Mouse (Mus musculus) hindbrain, embryonic 11.5 days (tissue): ENCODE results near the gene Grid1. TPM values are rescaled to one million over a fixed set of nuclear protein-coding genes. Genes with fewer than 3 reads are reported as not detected.

ENCODE experiments used
- ATAC-seq: fragments of 200-750 bp; cut with Nextera tagmentation; 2 replicates; pipeline ENCODE4 v1.8.0; 2017; ENCODE audit warnings: mild to moderate bottlenecking, moderate TSS enrichment, moderate library complexity; ENCODE audit not compliant: low FRiP score
- DNase-seq: peaks from one replicate; pipeline ENCODE4 v3.0.0-alpha.2; 2015; ENCODE audit warnings: low spot score
- H3K27ac ChIP-seq: fragments of 300-500 bp; sonication (generic); 2 replicates; pipeline ENCODE4 v1.5.1; 2014; ENCODE audit warnings: mild to moderate bottlenecking, low read depth, low read length
- H3K27me3 ChIP-seq: fragments of 300-500 bp; sonication (generic); 2 replicates; pipeline ENCODE4 v1.6.1; 2014; ENCODE audit warnings: mild to moderate bottlenecking, low read length, moderate library complexity, mixed read lengths; ENCODE audit not compliant: control insufficient read depth, insufficient read depth
- H3K36me3 ChIP-seq: fragments of 300-500 bp; sonication (generic); 2 replicates; pipeline ENCODE4 v1.6.1; 2014; ENCODE audit warnings: mild to moderate bottlenecking, low read length, moderate library complexity, mixed read lengths; ENCODE audit not compliant: control insufficient read depth, insufficient read depth
- H3K4me1 ChIP-seq: fragments of 300-500 bp; sonication (generic); replicated peaks from 2 replicates; pipeline ENCODE4 v1.6.1; 2014; ENCODE audit warnings: low read length, mixed read lengths; ENCODE audit not compliant: control insufficient read depth, insufficient read depth
- H3K4me2 ChIP-seq: fragments of 300-500 bp; sonication (generic); replicated peaks from 2 replicates; pipeline ENCODE4 v1.6.1; 2014; ENCODE audit warnings: mild to moderate bottlenecking, low read depth, low read length
- H3K4me3 ChIP-seq: fragments of 300-500 bp; sonication (generic); 2 replicates; pipeline ENCODE4 v1.5.1; 2014; ENCODE audit warnings: low read depth, low read length
- H3K9ac ChIP-seq: fragments of 300-500 bp; sonication (generic); 2 replicates; pipeline ENCODE4 v1.6.1; 2014; ENCODE audit warnings: low read depth, low read length
- H3K9me3 ChIP-seq: fragments of 300-500 bp; sonication (generic); 2 replicates; pipeline ENCODE4 v1.6.1; 2016; ENCODE audit warnings: low read length; ENCODE audit not compliant: control insufficient read depth
- WGBS: fragments of 180-500 bp; shearing (Covaris S2); extraction: QIAGEN DNeasy Blood & Tissue Kit; methylation state at CpG from one replicate; pipeline ENCODE4 v1.1.7; 2014; 5-methylcytosine and 5-hydroxymethylcytosine counted together
- polyA plus RNA-seq: library from polyadenylated mRNA; unstranded; fragments of >200 nt; fragmentation: Nextera tagmentation; extraction: Ambion mirVana; gene quantifications from 2 replicates; pipeline ENCODE4 v1.2.1, GENCODE M21; 2014

Grid1 gene
- polyA plus RNA-seq, 1 experiment from 2014 or later: 0.54 TPM

DNA sequence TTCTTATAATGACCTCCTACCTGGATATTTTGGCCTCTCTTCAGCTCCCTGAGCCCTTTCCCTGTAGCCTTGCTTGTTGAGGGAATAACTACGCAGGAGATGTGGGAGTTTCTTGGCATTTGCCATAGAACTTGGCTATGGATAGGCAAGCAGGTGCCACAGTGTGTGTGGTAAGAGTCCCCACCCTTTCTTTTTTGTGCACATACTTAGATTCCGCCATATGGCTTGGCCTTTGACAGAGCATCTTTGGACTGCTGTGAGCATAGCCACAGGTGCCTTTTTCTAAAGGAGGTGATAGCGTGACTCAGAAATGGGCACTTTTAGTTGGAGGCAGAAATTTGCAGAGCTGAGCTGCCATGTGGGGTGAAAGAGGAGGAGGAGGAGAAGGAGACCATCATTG, 64.7 kb downstream of the Grid1 start:
- 0 out of 2 replicates have a peak, but pooled peaks cover 2% of the 10 kb centered on the region for H3K4me1 ChIP-seq
- WGBS: 90% methylated on average over 3 of the region's 3 CpGs
- ATAC-seq: no peak
- H3K27me3 ChIP-seq: peaks cover 2% of the 10 kb centered on the region; the same call in 1 of the 2 replicates
- H3K4me2 ChIP-seq: no peak overlapping the region
- no peak for DNase-seq
- H3K36me3 ChIP-seq: no peaks in the 10 kb centered on the region
- no peak overlapping the region for H3K4me3 ChIP-seq
- H3K9ac ChIP-seq: no peak overlapping the region
- no peaks in the 10 kb centered on the region for H3K9me3 ChIP-seq
- no peak overlapping the region for H3K27ac ChIP-seq

DNA sequence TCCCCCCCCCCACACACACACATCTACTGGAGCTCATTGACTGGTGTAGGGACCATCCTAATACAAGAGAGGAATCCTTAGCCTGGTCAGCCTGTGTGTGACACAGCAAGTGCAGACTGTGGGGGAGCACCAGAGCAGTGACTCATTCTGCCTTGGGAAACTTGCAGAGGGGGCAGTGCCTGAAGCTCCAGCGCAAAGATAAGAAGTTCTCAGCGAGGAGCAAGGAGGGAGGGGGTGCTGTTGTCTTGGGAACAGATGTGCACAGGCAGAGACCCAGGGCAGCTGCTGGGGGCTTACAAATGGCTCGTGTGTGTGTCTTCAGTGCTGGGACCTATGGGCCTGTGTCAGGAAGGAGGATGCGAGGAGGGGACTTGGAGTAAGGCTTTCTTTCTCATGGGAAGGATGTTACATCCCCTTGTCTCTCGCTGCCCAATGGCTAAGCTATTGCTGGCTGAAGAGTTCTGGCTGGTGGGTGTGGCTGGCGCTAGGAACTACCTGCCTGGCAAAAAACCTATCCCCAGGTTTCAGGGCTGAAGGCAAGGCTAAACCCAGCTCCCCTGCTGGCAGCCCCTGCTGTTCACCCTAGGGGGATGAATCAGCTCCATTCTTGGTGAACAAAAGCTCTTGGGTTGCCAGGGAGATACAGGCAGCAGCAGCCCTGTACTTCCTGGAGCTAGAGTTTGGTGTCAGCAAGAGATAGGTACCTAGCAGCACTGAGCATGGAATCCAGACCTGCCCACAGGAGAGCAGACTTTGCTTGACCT, 72.0 kb downstream of the Grid1 start:
- Histone ChIP-seq H3K27ac (no peak overlapping the region), H3K36me3 (no peaks in the 10 kb centered on the region), H3K9me3 (no peaks in the 10 kb centered on the region), H3K4me1 (peaks cover 4% of the 10 kb centered on the region; the same call in 1 of the 2 replicates), H3K4me3 (no peak overlapping the region), H3K9ac (no peak overlapping the region), H3K27me3 (no peaks in the 10 kb centered on the region), H3K4me2 (no peak overlapping the region)
- DNase-seq (no peak), ATAC-seq (no peak)
- WGBS: 12% methylated on average over 6 of the region's 6 CpGs

DNA sequence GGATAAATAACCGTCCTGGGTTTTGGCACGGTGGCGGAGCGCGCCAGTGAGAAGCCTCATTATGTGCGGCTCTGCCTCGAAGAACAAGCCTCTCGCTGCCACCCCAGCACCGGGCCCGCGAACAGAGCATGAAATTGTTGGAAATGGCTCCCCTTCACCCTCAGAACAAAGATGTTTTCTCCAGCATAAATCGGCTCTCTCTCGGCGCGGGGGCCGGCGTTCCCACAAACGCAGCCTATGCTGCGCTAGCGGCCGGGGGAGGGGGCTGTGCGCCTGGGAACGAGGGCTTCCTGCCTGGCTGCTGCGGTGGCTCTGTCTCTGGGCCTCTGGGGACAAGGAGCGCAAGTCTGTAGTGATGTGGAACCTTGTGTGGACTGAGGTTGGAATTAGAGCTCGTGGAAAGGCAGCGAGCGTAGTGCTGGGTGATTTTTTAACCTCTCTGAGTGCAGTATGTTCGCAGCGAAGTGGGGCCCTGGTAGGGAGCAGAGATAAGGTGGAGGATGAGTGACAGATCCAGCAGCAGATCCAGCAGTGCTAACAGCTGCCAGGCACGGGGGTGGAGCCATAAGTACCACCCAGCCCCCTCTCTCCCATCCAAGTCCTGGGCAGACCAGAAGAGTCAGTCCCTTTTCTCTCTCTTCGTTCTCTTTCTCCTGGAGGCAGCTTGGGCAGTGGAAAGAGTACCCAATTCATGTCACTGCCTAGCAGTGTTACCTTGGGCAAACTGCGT, 76.5 kb downstream of the Grid1 start:
- ATAC-seq: peak; percentile 79

DNA sequence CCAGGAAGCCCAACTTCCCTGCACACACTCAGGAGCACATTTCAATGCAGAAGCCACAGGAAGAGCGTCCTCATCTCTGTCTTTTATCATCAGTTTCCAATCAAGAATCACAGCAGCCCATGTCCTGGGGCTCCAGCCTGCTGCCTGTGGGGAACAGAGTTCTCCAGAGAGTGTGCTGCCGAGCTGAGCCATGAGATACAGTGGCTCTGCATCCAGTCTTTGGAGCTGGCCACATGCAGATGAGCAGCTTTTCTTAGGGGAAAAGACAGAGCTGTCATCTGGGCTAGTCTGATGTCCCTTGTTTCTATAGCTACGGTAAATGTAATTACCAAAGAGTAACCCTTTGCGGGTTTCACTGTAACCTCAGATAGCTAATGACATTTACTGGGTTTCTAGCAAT, 83.9 kb downstream of the Grid1 start:
- WGBS: 45% methylated on average over 4 of the region's 4 CpGs
- Histone ChIP-seq H3K36me3 (no peaks in the 10 kb centered on the region), H3K4me1 (no peaks in the 10 kb centered on the region), H3K9me3 (no peaks in the 10 kb centered on the region), H3K4me3 (no peak overlapping the region), H3K27ac (no peak overlapping the region; the same call in 1 of the 2 replicates), H3K27me3 (no peaks in the 10 kb centered on the region), H3K4me2 (no peak overlapping the region), H3K9ac (no peak overlapping the region)
- DNase-seq (no peak), ATAC-seq (peak; percentile 51; the same call in 1 of the 2 replicates)

More for the DNA sequence above, 76.5 kb downstream of the Grid1 start:
- no peaks in the 10 kb centered on the region for H3K36me3 ChIP-seq
- H3K9ac ChIP-seq: peak overlapping the region; percentile 66
- WGBS: 4% methylated on average over 33 of the region's 33 CpGs
- H3K9me3 ChIP-seq: no peaks in the 10 kb centered on the region
- peak; percentile 78 for DNase-seq
- no peaks in the 10 kb centered on the region for H3K27me3 ChIP-seq
- peak overlapping the region; percentile 55 for H3K4me2 ChIP-seq
- H3K4me3 ChIP-seq: peak overlapping the region; percentile 29
- peaks cover 4% of the 10 kb centered on the region; the same call in 1 of the 2 replicates for H3K4me1 ChIP-seq
- peak overlapping the region; percentile 47; the same call in 1 of the 2 replicates for H3K27ac ChIP-seq

DNA sequence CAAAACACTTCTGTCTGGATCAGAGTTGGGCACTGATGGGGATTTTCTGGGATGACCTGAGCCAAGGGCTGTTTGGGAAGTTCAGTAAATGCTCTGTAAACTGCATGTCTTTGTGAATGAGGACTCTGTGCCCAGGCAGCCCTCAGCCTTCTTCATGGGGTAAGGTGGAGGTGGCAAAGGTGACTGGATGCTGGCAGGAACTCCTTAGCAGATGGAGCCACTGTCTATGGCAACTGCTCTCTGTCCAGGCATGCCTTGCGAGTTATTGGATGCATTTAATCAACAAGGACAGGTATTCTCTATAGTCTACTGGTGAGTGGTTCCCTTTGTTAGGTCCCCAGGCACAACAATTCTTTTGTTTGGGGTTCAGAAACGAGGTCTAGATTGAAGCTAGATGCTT, 85.8 kb downstream of the Grid1 start:
- no peak for DNase-seq
- WGBS: 73% methylated on average over 2 of the region's 2 CpGs

DNA sequence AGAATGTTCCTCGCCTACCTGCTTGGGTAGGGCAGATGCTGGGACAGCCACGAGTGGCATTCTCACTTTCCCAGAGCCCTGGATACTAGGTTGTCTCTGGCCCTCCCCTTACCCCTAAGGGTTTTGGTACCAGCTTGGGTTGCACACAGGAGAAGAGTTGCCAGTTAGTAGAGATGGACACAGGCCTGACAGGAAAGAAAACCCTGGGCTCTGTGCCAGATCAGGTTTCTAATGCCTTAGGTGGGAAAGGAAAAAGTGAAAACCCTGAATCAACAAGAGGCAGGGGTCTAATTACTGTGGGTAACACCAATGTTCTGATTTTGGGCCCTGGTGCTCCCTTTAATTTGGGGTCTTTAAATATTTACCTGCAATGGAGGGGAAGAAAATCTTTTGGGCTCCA, 88.5 kb downstream of the Grid1 start:
- H3K27ac ChIP-seq: no peak overlapping the region
- no peaks in the 10 kb centered on the region for H3K36me3 ChIP-seq
- DNase-seq (no peak), ATAC-seq (no peak)
- no peaks in the 10 kb centered on the region for H3K9me3 ChIP-seq
- H3K4me2 ChIP-seq: no peak overlapping the region
- WGBS: 75% methylated on average over 2 of the region's 2 CpGs
- H3K27me3 ChIP-seq: no peaks in the 10 kb centered on the region
- no peaks in the 10 kb centered on the region for H3K4me1 ChIP-seq
- no peak overlapping the region for H3K9ac ChIP-seq
- no peak overlapping the region for H3K4me3 ChIP-seq

More for the DNA sequence above, 85.8 kb downstream of the Grid1 start:
- Histone ChIP-seq H3K36me3 (no peaks in the 10 kb centered on the region), H3K4me3 (no peak overlapping the region), H3K9me3 (no peaks in the 10 kb centered on the region), H3K4me2 (no peak overlapping the region), H3K4me1 (no peaks in the 10 kb centered on the region), H3K9ac (no peak overlapping the region), H3K27ac (no peak overlapping the region), H3K27me3 (no peaks in the 10 kb centered on the region)
- ATAC-seq: no peak

DNA sequence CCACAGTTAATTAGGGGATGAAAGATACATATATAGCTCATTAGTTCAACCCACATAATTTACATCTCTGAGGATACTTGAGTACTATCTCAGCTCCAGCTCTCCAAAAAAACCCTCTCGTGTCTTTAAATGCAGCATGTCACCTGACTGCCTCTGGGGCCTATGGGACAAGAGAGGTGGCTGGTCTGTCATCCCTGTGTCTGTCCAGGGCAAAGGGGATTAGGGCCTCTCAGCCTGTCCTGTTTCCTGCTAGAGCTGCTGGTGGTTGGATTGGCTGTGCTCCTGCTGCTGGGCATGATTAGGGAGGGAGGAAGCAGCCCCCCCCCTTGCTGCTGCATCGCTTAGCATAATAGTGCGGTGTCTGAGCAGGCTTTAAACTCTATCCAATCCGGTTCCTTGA, 88.9 kb downstream of the Grid1 start:
- no peak overlapping the region for H3K27ac ChIP-seq
- ATAC-seq (peak; percentile 62), DNase-seq (no peak)
- H3K4me1 ChIP-seq: no peaks in the 10 kb centered on the region
- H3K4me2 ChIP-seq: no peak overlapping the region
- H3K27me3 ChIP-seq: no peaks in the 10 kb centered on the region
- H3K9me3 ChIP-seq: no peaks in the 10 kb centered on the region
- H3K36me3 ChIP-seq: no peaks in the 10 kb centered on the region
- no peak overlapping the region for H3K9ac ChIP-seq
- no peak overlapping the region for H3K4me3 ChIP-seq
- 39% methylated on average over 4 of the region's 4 CpGs for WGBS

DNA sequence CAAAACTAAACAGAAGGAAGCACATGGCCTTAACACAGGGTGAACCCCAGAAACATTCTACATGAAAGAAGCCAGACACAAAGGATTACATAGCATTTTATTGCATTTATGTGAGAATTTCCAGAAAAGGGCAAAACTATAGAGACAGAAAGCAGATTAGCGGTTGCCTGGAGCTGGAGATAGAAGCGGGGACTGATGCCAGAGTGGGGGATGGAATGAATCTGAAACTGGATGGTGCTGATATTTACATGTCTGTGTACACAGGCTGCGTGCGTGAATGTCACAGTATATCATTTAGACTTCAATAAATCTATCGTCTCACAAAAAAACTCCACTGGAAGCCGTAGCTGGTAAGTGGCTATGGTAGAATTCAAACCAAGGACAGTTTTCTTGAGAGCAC, 96.4 kb downstream of the Grid1 start:
- DNase-seq: no peak

More for the DNA sequence above, 96.4 kb downstream of the Grid1 start:
- ATAC-seq: no peak
- no peak overlapping the region for H3K4me2 ChIP-seq
- H3K4me1 ChIP-seq: no peaks in the 10 kb centered on the region
- no peaks in the 10 kb centered on the region for H3K36me3 ChIP-seq
- no peaks in the 10 kb centered on the region for H3K27me3 ChIP-seq
- H3K9me3 ChIP-seq: no peaks in the 10 kb centered on the region
- H3K9ac ChIP-seq: no peak overlapping the region
- no peak overlapping the region for H3K27ac ChIP-seq
- 92% methylated on average over 6 of the region's 6 CpGs for WGBS
- H3K4me3 ChIP-seq: no peak overlapping the region
